Mouse (Mus musculus): ENCODE measurements around the gene Clmn.

Gene Clmn

DNA sequence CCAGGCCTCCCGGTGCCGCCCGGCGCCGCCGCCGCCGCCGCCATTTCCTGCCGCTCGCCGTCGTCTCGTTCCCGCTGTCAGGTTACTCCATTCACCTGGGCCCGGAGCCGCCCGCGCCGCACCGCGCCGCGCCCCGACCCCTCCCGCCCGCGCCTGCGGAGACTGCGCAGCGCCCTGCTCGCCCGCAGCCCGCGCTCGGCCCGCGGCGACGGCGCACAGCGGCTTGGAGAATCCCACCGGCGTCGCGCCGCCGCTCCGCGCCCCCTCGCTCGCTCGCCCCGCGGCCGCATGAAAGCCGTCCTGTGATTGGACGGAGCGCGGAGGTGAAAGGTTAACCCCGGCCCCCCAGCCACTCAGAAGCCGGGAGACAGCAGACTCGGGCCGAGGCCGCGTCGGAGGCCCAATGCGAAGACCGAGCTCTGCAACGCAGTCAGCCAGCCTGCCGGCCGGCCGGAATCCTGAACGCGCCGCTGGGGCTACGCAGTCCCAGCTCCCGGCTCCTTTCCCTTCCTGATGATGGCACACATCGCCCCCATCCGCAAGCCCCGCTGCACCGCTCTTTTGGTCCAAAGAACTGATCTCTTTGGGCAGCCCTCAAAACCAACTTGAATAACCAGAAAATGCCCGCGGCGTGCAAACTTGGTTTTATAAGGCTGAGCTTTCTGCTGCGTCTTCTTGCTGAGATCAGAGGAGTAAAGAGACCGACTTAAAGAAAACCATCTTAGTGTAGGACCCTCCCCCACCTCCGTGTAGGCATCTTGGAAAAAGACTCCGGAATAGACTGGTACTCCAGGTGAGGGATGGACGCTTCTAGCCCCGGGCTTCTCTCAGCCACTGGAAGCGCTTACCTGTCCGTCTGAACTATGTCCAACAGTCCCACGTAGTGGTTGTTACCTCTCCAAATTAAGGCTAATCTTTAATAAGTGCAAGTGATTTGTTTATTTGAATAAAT is 112.8 kb downstream of the Clmn start, which contains the start of gene Dicer1:
Dicer1 (minus strand) TSS at position 139 of the 952 bp plus-strand sequence.
- WGBS, result under 1% methylated on average over 89 of the region's 94 CpGs

GRCm38 (mm10) chr12:104751331-104751813 is 113.5 kb downstream of the Clmn start:
- WGBS, result under 1% methylated on average over 52 of the region's 52 CpGs

DNA sequence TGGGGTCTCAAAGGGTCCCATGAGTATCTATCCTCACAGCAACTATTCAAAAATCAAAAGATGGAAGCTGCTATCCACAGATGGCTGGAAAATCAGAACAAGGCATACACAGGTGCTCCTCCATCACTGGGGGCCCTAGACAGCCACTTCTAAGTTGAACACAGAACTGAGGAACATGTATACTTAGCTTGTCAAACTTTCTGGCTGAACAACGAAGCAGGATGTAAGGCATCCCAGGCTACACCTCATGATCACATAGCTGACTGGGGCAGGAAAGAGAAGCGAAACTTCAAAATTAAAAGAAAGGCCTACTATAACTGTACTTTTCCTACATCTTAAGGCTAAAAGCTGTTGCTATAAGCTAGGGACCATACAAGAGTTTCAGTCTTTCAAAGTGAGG is 115.9 kb downstream of the Clmn start:
- WGBS, result 75% methylated on average over 2 of the region's 2 CpGs

DNA sequence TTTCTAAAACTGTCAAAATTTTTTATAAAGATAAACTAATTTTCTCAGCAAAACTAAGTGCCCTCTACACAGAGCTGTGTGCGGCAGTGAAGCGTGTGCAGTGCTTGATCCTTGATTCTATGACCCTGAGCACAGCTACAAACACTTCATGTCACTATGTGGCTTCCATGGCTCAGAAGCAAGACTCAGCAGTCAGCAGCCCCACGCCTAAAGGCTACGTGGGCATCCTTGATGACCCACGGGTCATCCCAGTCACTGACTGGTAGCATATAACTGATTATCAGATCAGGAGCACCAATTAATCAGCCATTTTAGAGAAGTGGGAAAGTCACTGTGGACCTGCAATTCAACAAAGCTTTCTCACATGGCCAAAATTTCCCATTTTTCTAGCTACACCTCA is 117.6 kb downstream of the Clmn start:
- WGBS, result 94% methylated on average over 5 of the region's 5 CpGs

- WGBS, result 100% methylated on average over 2 of the region's 2 CpGs
Measured at GRCm38 (mm10) chr12:104746601-104747000, 118.3 kb downstream of the Clmn start.

GRCm38 (mm10) chr12:104743687-104744086 is 121.2 kb downstream of the Clmn start:
- WGBS, result 50% methylated on average over 4 of the region's 4 CpGs

- WGBS, result 66% methylated on average over 6 of the region's 6 CpGs
Measured at GRCm38 (mm10) chr12:104742247-104742646, 122.6 kb downstream of the Clmn start.

GRCm38 (mm10) chr12:104740841-104741787 is 123.8 kb downstream of the Clmn start:
- WGBS, result 62% methylated on average over 12 of the region's 12 CpGs

- WGBS, result 18% methylated on average over 3 of the region's 3 CpGs
Measured at GRCm38 (mm10) chr12:104738931-104739330, 125.9 kb downstream of the Clmn start.

GRCm38 (mm10) chr12:104738446-104738845 is 126.4 kb downstream of the Clmn start:
- 75% methylated on average over 9 of the region's 9 CpGs for WGBS

DNA sequence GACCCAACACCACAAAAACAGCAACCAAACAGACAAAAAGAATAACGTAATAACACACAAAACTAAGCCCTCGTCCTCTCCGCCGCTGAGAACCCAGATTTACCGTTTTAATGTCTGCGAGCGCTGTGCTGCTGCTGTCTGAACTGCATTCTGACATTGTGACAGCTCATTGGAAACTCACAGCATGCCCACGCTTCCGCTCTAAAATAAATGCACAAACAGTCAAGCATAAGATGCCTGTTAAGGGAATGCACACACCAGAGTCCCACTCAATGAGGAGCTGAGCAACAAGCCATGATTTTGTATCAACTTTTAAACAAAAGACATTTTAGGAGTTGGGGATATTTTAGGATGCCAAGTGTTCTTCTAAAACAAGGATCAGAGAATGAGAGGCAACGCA is 127.2 kb downstream of the Clmn start:
- 38% methylated on average over 10 of the region's 10 CpGs for WGBS

DNA sequence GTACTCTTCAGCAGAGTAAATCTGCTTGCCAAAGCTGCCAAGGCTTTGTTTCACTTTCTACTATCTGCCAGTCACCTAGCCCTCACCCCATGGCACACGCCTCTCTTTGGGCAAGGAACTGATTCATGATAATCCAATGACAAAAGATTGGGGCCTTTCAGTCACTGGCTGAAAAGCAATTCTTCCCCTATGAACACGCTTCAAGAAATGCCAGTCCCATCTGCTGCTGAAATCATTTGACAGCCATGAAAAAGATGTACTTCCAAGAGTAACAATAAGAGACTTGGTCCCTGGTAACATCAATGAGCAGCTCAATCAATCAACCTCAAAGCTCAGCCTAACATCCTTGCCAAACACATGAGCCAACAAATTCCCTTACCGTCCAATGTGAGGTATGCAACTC is 128.9 kb downstream of the Clmn start:
- 71% methylated on average over 3 of the region's 3 CpGs for WGBS

DNA sequence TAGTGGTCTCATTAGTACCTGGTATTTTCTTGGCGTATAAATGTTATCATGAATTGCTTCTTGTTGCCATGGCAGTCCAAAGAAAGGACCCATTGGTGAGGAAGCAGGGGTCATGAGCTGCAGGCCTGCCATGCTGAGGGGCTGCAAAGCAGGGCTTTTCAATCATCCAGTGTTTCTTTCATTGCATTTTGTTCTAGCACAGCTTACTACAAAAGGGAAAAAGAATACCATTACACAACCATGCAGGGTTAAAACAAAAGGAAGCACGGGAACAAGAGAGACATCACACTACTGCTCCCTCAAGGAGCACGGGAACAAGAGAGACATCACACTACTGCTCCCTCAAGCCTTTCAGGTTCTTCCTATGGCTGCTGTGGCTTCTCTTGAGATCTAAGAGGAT is 133.1 kb downstream of the Clmn start:
- 66% methylated on average over 3 of the region's 3 CpGs for WGBS

DNA sequence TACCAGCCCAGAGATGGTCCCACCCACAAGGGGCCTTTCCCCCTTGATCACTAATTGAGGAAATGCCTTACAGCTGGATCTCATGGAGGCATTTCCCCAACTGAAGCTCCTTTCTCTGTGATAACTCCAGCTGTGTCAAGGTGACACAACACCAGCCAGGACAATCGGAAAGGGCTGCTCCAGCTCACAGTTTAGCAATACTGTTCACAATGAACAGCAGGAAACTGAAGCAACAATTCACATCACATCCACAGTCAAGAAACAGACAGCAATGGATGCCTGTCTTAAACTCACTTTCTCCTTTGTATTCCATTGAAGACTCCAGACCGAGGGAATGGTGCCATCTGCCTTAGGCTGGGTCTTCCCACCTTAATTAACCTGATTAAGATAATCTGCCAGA is 138.4 kb downstream of the Clmn start:
- 82% methylated on average over 2 of the region's 2 CpGs for WGBS

- 95% methylated on average over 10 of the region's 10 CpGs for WGBS
Measured at GRCm38 (mm10) chr12:104722056-104722455, 142.8 kb downstream of the Clmn start.

DNA sequence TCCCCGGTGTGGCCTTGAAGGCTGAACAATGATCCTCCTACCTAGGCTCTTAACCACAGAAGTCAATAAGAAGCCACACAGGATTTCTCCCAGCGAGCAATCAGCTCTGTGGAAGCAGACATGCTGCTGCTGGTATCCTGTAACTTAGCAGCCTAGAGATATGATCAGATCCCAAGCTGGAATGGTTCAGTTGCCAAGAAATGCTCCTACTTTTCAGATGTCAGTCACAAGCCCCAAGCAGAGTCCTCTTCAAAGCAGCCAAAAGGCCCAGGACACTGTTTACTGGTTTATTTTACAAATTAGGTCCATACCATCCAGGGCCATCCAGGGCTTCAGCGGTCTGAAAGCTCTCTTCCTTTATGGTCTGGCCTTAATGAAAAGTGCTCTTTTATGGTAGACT is 143.9 kb downstream of the Clmn start:
- 83% methylated on average over 3 of the region's 3 CpGs for WGBS

GRCm38 (mm10) chr12:104718956-104719355 is 145.9 kb downstream of the Clmn start:
- 74% methylated on average over 5 of the region's 5 CpGs for WGBS

- 88% methylated on average over 5 of the region's 5 CpGs for WGBS
Measured at GRCm38 (mm10) chr12:104716409-104716808, 148.5 kb downstream of the Clmn start.

- 82% methylated on average over 5 of the region's 5 CpGs for WGBS
Measured at GRCm38 (mm10) chr12:104715453-104715852, 149.4 kb downstream of the Clmn start.
